Mouse (Mus musculus): ENCODE results near the gene Arhgdib. TPM values are rescaled to one million over a fixed set of nuclear protein-coding genes. Genes with fewer than 3 reads are reported as not detected.

Arhgdib gene
- polyA plus RNA-seq, 1 experiment from 2014 or later = 22.9 TPM

Other genes with a start within 250 kb of the Arhgdib start
- gene Gucy2c, start 160.1 kb downstream of the Arhgdib start, polyA plus RNA-seq (2016; fragmentation: Nextera tagmentation; extraction: Ambion mirVana) = 0.05 and 0.17 TPM in 2 replicates
- 0.47 and 0.79 TPM in 2 replicates for gene Hist4h4, start 137.5 kb downstream of the Arhgdib start, polyA plus RNA-seq (2016; fragmentation: Nextera tagmentation; extraction: Ambion mirVana)
- gene H2afj, start 133.7 kb downstream of the Arhgdib start, polyA plus RNA-seq (2016; fragmentation: Nextera tagmentation; extraction: Ambion mirVana) = 121 and 128 TPM in 2 replicates
- 1.1 and 1.9 TPM in 2 replicates for gene BC049715, start 114.3 kb downstream of the Arhgdib start, polyA plus RNA-seq (2016; fragmentation: Nextera tagmentation; extraction: Ambion mirVana)
- 137 and 146 TPM in 2 replicates for gene Wbp11, start 113.7 kb downstream of the Arhgdib start, polyA plus RNA-seq (2016; fragmentation: Nextera tagmentation; extraction: Ambion mirVana)
- 0.24 and 0.52 TPM in 2 replicates for gene Smco3, start 106.4 kb downstream of the Arhgdib start, polyA plus RNA-seq (2016; fragmentation: Nextera tagmentation; extraction: Ambion mirVana)
- 0.55 and 0.63 TPM in 2 replicates for gene Art4, start 84.2 kb downstream of the Arhgdib start, polyA plus RNA-seq (2016; fragmentation: Nextera tagmentation; extraction: Ambion mirVana)
- 6.2 and 7.2 TPM in 2 replicates for gene Mgp, start 66.1 kb downstream of the Arhgdib start, polyA plus RNA-seq (2016; fragmentation: Nextera tagmentation; extraction: Ambion mirVana)
- gene Erp27, start 19.7 kb downstream of the Arhgdib start, polyA plus RNA-seq (2016; fragmentation: Nextera tagmentation; extraction: Ambion mirVana) = not detected in 2 replicates
- not detected in 2 replicates for gene Pde6h, start 18.1 kb downstream of the Arhgdib start, polyA plus RNA-seq (2016; fragmentation: Nextera tagmentation; extraction: Ambion mirVana)
- 3.9 and 4.2 TPM in 2 replicates for gene Rerg, start 228.6 kb upstream of the Arhgdib start, polyA plus RNA-seq (2016; fragmentation: Nextera tagmentation; extraction: Ambion mirVana)